ENCODE assay signal across 9 mouse cellular contexts in genomic region chr1:60158411-60158810, GRCm38 (mm10). TPM values are rescaled to one million over a fixed set of nuclear protein-coding genes. Genes with fewer than 3 reads are reported as not detected.
DNase-seq lines count a peak whose midpoint lies in the region; ATAC-seq lines count a peak whose summit lies in the region.
"Had no signal": no experiment of that assay in that cellular context is flagged by ENCODE, and none has a peak within 500 bp of the region (broad histone marks: within the 10 kb centered on the region; RNA-seq: fewer than 3 reads in every experiment).

No protein-coding gene starts in this region.

- no peaks in the 10 kb centered on the region for H3K9me3 ChIP-seq in embryonic facial prominence, embryonic 12.5 days
- H3K9me3 ChIP-seq: neural tube, embryonic 12.5 days had no signal

- H3K27ac ChIP-seq in embryonic facial prominence, embryonic 12.5 days = peak overlapping the region; percentile 61; the same call in 1 of the 2 replicates
- H3K27ac ChIP-seq: neural tube, embryonic 12.5 days had no signal

- peak; percentile 64 for ATAC-seq in frontal cortex, adult (ENCODE audit: low TSS enrichment)
- ATAC-seq in embryonic facial prominence, embryonic 12.5 days (ENCODE audit: insufficient number of reproducible peaks, insufficient read depth, low FRiP score, low TSS enrichment) = no peak
- ATAC-seq in monocyte, adult 5-6 weeks (replicated peaks; ENCODE audit: insufficient number of reproducible peaks, low FRiP score, low TSS enrichment, poor library complexity, severe bottlenecking) = peak; percentile 71; the same call in 1 of the 2 replicates

- no peak overlapping the region for H3K9ac ChIP-seq in embryonic facial prominence, embryonic 12.5 days
- H3K9ac ChIP-seq: neural tube, embryonic 12.5 days had no signal

- no peaks in the 10 kb centered on the region for H3K36me3 ChIP-seq in embryonic facial prominence, embryonic 12.5 days
- H3K36me3 ChIP-seq: neural tube, embryonic 12.5 days had no signal

- no peak overlapping the region for H3K4me3 ChIP-seq in embryonic facial prominence, embryonic 12.5 days
- H3K4me3 ChIP-seq: neural tube, embryonic 12.5 days had no signal

- DNase-seq in frontal cortex, postnatal 36 days (ENCODE audit: low spot score in 2 of 2) = no peak
- peak; percentile 10 for DNase-seq in spleen, adult 12 weeks (ENCODE audit: low spot score)
- no peak for DNase-seq in spleen, postnatal 4 days (ENCODE audit: low spot score in 2 of 2)
- DNase-seq in kidney, adult 8-10 months = peak; percentile 32 to 62
- no peak for DNase-seq in cerebellum, adult 8-10 months

- no peaks in the 10 kb centered on the region for H3K27me3 ChIP-seq in embryonic facial prominence, embryonic 12.5 days
- H3K27me3 ChIP-seq: neural tube, embryonic 12.5 days had no signal

- no peak overlapping the region for H3K4me2 ChIP-seq in embryonic facial prominence, embryonic 12.5 days (replicated peaks)
- H3K4me2 ChIP-seq: neural tube, embryonic 12.5 days had no signal

- 20% methylated on average over 3 of the region's 3 CpGs for WGBS in embryonic facial prominence, embryonic 12.5 days

- peaks cover 3% of the 10 kb centered on the region; the same call in 1 of the 2 replicates for H3K4me1 ChIP-seq in embryonic facial prominence, embryonic 12.5 days
- H3K4me1 ChIP-seq: neural tube, embryonic 12.5 days had no signal

RNA-seq across cellular contexts. Expression of gene Nbeal1, which starts 22.0 kb away (rescaled TPM):
- polyA plus RNA-seq in embryonic facial prominence, embryonic 12.5 days (2016; fragmentation: Nextera tagmentation; extraction: Ambion mirVana) = 10.6 and 10.9 TPM in 2 replicates
- total RNA-seq in monocyte, adult 5-6 weeks (2017) = 10.3 to 30.8 TPM (median 16.8 TPM) in 3 replicates

RNA-seq across cellular contexts. Expression of gene Wdr12, which starts 60.0 kb away (rescaled TPM):
- 48.3 and 49.4 TPM in 2 replicates for polyA plus RNA-seq in embryonic facial prominence, embryonic 12.5 days (2016; fragmentation: Nextera tagmentation; extraction: Ambion mirVana)
- 5.5 to 18.7 TPM (median 8.1 TPM) in 3 replicates for total RNA-seq in monocyte, adult 5-6 weeks (2017)

Comparison
In these comparisons a context has a peak if more than half of its experiments do, and no peak if none do; other contexts are left out.
1. DNase-seq: peak in spleen, adult 12 weeks (single experiment) and kidney, adult 8-10 months (2 of 2); none in frontal cortex, postnatal 36 days (0 of 2), spleen, postnatal 4 days (0 of 2) and cerebellum, adult 8-10 months (single experiment).